Mouse (Mus musculus) stomach, embryonic 14.5 days (tissue): ENCODE data around the gene Tha1. TPM values are rescaled to one million over a fixed set of nuclear protein-coding genes. Genes with fewer than 3 reads are reported as not detected.
A peak's percentile ranks its signal among the peaks of the same experiment; 100 is the strongest.

Source experiments
- ATAC-seq: fragments of 200-750 bp; cut with Nextera tagmentation; 2 replicates; pipeline ENCODE4 v1.8.0; 2017; ENCODE audit warnings: low read depth, moderate TSS enrichment; ENCODE audit not compliant: insufficient number of reproducible peaks, insufficient read depth, low FRiP score
- H3K27ac ChIP-seq: fragments of 300-500 bp; sonication (generic); 2 replicates; pipeline ENCODE4 v1.5.1; 2014; ENCODE audit warnings: mild to moderate bottlenecking, low read length, moderate library complexity, mixed read lengths
- H3K27me3 ChIP-seq: fragments of 300-500 bp; sonication (generic); 2 replicates; pipeline ENCODE4 v1.6.1; 2014; ENCODE audit warnings: low read length, control low read depth, mixed read lengths; ENCODE audit not compliant: control insufficient read depth, insufficient read depth
- H3K36me3 ChIP-seq: fragments of 300-500 bp; sonication (generic); 2 replicates; pipeline ENCODE4 v1.6.1; 2014; ENCODE audit warnings: mild to moderate bottlenecking, control low read depth, low read length, moderate library complexity, mixed read lengths; ENCODE audit not compliant: control insufficient read depth, insufficient read depth
- H3K4me1 ChIP-seq: fragments of 300-500 bp; sonication (generic); 2 replicates; pipeline ENCODE4 v1.6.1; 2014; ENCODE audit warnings: low read length, control low read depth, mixed read lengths; ENCODE audit not compliant: control insufficient read depth, insufficient read depth
- H3K4me2 ChIP-seq: fragments of 300-500 bp; sonication (generic); replicated peaks from 2 replicates; pipeline ENCODE4 v1.6.1; 2014; ENCODE audit warnings: low read depth, low read length, control low read depth
- H3K4me3 ChIP-seq: fragments of 300-500 bp; sonication (generic); 2 replicates; pipeline ENCODE4 v1.5.1; 2014; ENCODE audit warnings: low read depth, low read length, control low read depth
- H3K9ac ChIP-seq: fragments of 300-500 bp; sonication (generic); replicated peaks from 2 replicates; pipeline ENCODE4 v1.6.1; 2014; ENCODE audit warnings: low read depth, mild to moderate bottlenecking, control low read depth, low read length, moderate library complexity, mixed read lengths
- H3K9me3 ChIP-seq: fragments of 300-500 bp; sonication (generic); 2 replicates; pipeline ENCODE4 v1.6.1; 2016; ENCODE audit warnings: low read depth, low read length, control low read depth; ENCODE audit not compliant: control insufficient read depth
- WGBS: fragments of 180-500 bp; shearing (Covaris S2); extraction: QIAGEN DNeasy Blood & Tissue Kit; methylation state at CpG from one replicate; pipeline ENCODE4 v1.1.7; 2014; 5-methylcytosine and 5-hydroxymethylcytosine counted together
- polyA plus RNA-seq: library from polyadenylated mRNA; unstranded; fragments of >200 nt; fragmentation: Nextera tagmentation; extraction: Ambion mirVana; gene quantifications from 2 replicates; pipeline ENCODE4 v1.2.1, GENCODE M21; 2014

The Tha1 gene
- polyA plus RNA-seq, 1 experiment from 2014 or later, result 6.4 TPM

DNA sequence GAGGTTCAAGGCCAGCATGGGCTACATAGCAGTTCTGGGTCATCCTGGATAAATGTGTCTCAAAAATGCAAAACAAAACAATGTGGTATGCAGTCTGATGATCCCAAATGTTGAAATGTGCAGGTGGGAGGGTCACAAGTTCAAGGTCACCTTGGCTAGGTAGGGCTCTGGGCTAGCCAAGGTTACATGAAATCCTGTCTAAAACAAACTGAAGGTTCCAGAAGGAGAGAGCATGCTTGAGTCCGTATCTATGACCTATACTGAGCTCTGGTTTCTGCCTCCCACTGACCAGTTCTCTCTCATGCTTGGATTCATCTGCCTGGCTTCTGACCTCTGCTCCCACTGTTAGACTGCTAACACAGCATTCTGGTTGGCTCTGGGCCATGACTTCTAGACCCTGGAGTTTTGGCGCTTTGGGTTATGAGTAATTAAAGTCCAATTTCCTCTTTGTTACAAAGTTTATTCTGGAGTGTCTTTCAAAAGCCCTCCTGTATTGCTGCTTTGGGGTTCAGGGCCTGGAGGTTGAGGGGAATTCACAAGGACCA is 43.5 kb downstream of the Tha1 start:
- WGBS, result 54% methylated on average over 2 of the region's 2 CpGs
- peaks cover 39% of the 10 kb centered on the region for H3K4me1 ChIP-seq
- H3K4me3 ChIP-seq, result no peak overlapping the region
- no peaks in the 10 kb centered on the region for H3K9me3 ChIP-seq
- ATAC-seq, result no peak
- H3K4me2 ChIP-seq, result no peak overlapping the region
- H3K9ac ChIP-seq, result no peak overlapping the region
- H3K27me3 ChIP-seq, result no peaks in the 10 kb centered on the region
- no peaks in the 10 kb centered on the region for H3K36me3 ChIP-seq
- peak overlapping the region; percentile 69; the same call in 1 of the 2 replicates for H3K27ac ChIP-seq

DNA sequence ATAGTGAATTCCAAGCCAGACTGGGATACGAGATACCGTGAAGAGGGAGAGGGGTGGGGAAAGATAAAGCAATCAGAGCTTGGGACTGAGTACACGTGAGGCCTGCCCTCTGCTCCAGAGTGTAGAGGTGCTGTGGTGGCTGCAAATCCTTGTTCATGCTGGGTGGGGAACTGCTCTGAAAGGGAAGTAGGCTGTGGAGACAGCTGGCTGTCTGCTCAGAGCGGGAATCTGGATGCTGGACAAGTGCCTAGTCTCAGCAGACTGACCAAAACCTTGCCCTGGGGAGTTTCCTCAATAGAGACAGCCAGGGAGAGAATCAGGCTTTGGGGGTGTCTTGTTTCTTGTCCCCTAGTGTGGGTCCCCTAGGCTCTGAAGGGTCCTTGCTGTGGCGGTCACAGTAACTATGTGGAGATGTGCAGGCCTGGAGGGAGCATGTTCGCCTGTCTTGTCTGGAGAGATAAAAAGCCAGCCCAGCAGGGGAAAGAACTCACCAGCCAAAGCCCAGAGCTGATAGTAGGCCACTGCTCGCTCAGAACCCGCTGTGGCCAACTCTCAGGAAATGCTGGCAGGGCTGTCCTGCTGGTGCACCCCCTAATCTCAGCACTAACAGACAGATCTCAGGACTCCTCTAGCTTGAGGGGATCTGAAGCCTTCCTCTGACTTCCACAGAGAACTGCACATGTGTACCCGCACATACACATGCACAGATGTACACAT is 44.2 kb downstream of the Tha1 start:
- Histone ChIP-seq H3K27ac (peak overlapping the region; percentile 69), H3K4me2 (no peak overlapping the region), H3K36me3 (no peaks in the 10 kb centered on the region), H3K27me3 (no peaks in the 10 kb centered on the region), H3K4me3 (no peak overlapping the region), H3K9ac (no peak overlapping the region), H3K9me3 (no peaks in the 10 kb centered on the region), H3K4me1 (peaks cover 43% of the 10 kb centered on the region)
- WGBS, result 38% methylated on average over 9 of the region's 9 CpGs
- ATAC-seq, result peak; percentile 34; the same call in 1 of the 2 replicates

- Histone ChIP-seq H3K9ac (no peak overlapping the region), H3K9me3 (no peaks in the 10 kb centered on the region), H3K36me3 (no peaks in the 10 kb centered on the region; the same call in 1 of the 2 replicates), H3K4me2 (no peak overlapping the region), H3K4me1 (peaks cover 51% of the 10 kb centered on the region), H3K27ac (peak overlapping the region; percentile 69; the same call in 1 of the 2 replicates), H3K27me3 (no peaks in the 10 kb centered on the region), H3K4me3 (no peak overlapping the region)
- no peak for ATAC-seq
- WGBS, result 65% methylated on average over 18 of the region's 18 CpGs
Measured at GRCm38 (mm10) chr11:117828149-117828887, 45.0 kb downstream of the Tha1 start.

- H3K27me3 ChIP-seq, result no peaks in the 10 kb centered on the region
- no peaks in the 10 kb centered on the region for H3K9me3 ChIP-seq
- WGBS, result 50% methylated on average over 3 of the region's 3 CpGs
- peaks cover 58% of the 10 kb centered on the region for H3K4me1 ChIP-seq
- H3K27ac ChIP-seq, result no peak overlapping the region
- no peak overlapping the region for H3K4me3 ChIP-seq
- no peak for ATAC-seq
- peaks cover 3% of the 10 kb centered on the region; the same call in 1 of the 2 replicates for H3K36me3 ChIP-seq
- H3K9ac ChIP-seq, result no peak overlapping the region
- no peak overlapping the region for H3K4me2 ChIP-seq
Measured at GRCm38 (mm10) chr11:117827386-117827785, 45.9 kb downstream of the Tha1 start.

GRCm38 (mm10) chr11:117826916-117827315 is 46.4 kb downstream of the Tha1 start:
- Histone ChIP-seq H3K4me2 (peak overlapping the region; percentile 85; the same call in 1 of the 2 replicates), H3K36me3 (peaks cover 5% of the 10 kb centered on the region; the same call in 1 of the 2 replicates), H3K4me1 (peaks cover 58% of the 10 kb centered on the region), H3K9me3 (no peaks in the 10 kb centered on the region), H3K9ac (no peak overlapping the region), H3K27me3 (no peaks in the 10 kb centered on the region), H3K27ac (0 out of 2 replicates have a peak overlapping the region, but pooled peaks have one; percentile 16), H3K4me3 (no peak overlapping the region)
- 47% methylated on average over 8 of the region's 8 CpGs for WGBS
- ATAC-seq, result no peak

DNA sequence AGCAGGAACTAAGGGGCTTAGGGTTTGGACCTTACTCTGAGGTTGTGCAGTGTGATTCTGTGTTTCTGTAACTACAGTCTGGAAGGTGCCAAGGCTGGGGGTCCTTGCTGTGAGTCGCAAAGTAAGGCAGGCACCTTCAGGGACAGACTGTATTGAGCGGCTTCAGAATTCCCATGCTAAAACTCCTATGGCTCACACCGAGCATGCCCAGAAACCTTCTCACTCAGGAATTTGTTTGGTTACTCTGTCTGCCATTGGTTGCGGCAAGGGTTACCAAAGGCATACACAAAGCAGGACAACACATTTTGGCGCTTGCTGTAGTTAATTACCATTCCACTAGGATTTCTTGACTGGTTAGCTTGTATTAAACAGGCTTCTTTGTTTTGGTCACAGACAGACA is 47.1 kb downstream of the Tha1 start:
- no peaks in the 10 kb centered on the region for H3K27me3 ChIP-seq
- no peak for ATAC-seq
- H3K4me2 ChIP-seq, result peak overlapping the region; percentile 85
- H3K36me3 ChIP-seq, result peaks cover 9% of the 10 kb centered on the region; the same call in 1 of the 2 replicates
- WGBS, result 3% methylated on average over 5 of the region's 5 CpGs
- H3K4me3 ChIP-seq, result peak overlapping the region; percentile 64
- H3K9ac ChIP-seq, result peak overlapping the region; percentile 74
- H3K9me3 ChIP-seq, result no peaks in the 10 kb centered on the region
- H3K27ac ChIP-seq, result peak overlapping the region; percentile 95
- peaks cover 58% of the 10 kb centered on the region for H3K4me1 ChIP-seq

GRCm38 (mm10) chr11:117825333-117826101 is 47.8 kb downstream of the Tha1 start, which contains the start of the genes Afmid and Tk1:
Gene Afmid, plus strand, starts transcription at chr11:117825924.
Gene Tk1, minus strand, starts transcription at chr11:117826092.
- H3K4me3 ChIP-seq, result peak within 1 kb of the TSS; percentile 64
- peak within 1 kb of the TSS; percentile 95 for H3K27ac ChIP-seq
- peak; percentile 53 for ATAC-seq
- H3K4me2 ChIP-seq, result peak within 1 kb of the TSS; percentile 85
- H3K9me3 ChIP-seq, result no peaks in the 10 kb centered on the region
- H3K9ac ChIP-seq, result peak within 1 kb of the TSS; percentile 74
- H3K27me3 ChIP-seq, result no peaks in the 10 kb centered on the region
- 1% methylated on average over 34 of the region's 34 CpGs for WGBS
- H3K4me1 ChIP-seq, result peaks cover 58% of the 10 kb centered on the region
- peaks cover 11% of the 10 kb centered on the region; the same call in 1 of the 2 replicates for H3K36me3 ChIP-seq
